Mouse (Mus musculus) limb, embryonic 12.5 days (tissue): ENCODE results near the gene Prr12. TPM values are rescaled to one million over a fixed set of nuclear protein-coding genes. Genes with fewer than 3 reads are reported as not detected.

Experiments used
- ATAC-seq: fragments of 200-750 bp; cut with Nextera tagmentation; 2 replicates; pipeline ENCODE4 v1.8.0; 2017; ENCODE audit warnings: low read depth, moderate TSS enrichment; ENCODE audit not compliant: insufficient number of reproducible peaks, insufficient read depth, low FRiP score, low TSS enrichment
- H3K27ac ChIP-seq: fragments of 300-500 bp; sonication (generic); 2 replicates; pipeline ENCODE4 v1.5.1; 2016; ENCODE audit warnings: mild to moderate bottlenecking, moderate library complexity
- H3K27me3 ChIP-seq: fragments of 300-500 bp; sonication (generic); 2 replicates; pipeline ENCODE4 v1.6.1; 2016; ENCODE audit warnings: mild to moderate bottlenecking, moderate library complexity
- H3K36me3 ChIP-seq: fragments of 300-500 bp; sonication (generic); 2 replicates; pipeline ENCODE4 v1.6.1; 2016; ENCODE audit warnings: mild to moderate bottlenecking, moderate library complexity
- H3K4me1 ChIP-seq: fragments of 300-500 bp; sonication (generic); replicated peaks from 2 replicates; pipeline ENCODE4 v1.6.1; 2016
- H3K4me2 ChIP-seq: fragments of 300-500 bp; sonication (generic); 2 replicates; pipeline ENCODE4 v1.6.1; 2016; ENCODE audit warnings: mild to moderate bottlenecking, moderate library complexity
- H3K4me3 ChIP-seq: fragments of 300-500 bp; sonication (generic); replicated peaks from 2 replicates; pipeline ENCODE4 v1.5.1; 2016; ENCODE audit warnings: mild to moderate bottlenecking
- H3K9ac ChIP-seq: fragments of 300-500 bp; sonication (generic); replicated peaks from 2 replicates; pipeline ENCODE4 v1.6.1; 2016; ENCODE audit warnings: mild to moderate bottlenecking, moderate library complexity
- H3K9me3 ChIP-seq: fragments of 300-500 bp; sonication (generic); 2 replicates; pipeline ENCODE4 v1.6.1; 2016; ENCODE audit warnings: mild to moderate bottlenecking, moderate library complexity
- whole genome bisulfite sequencing: fragments of 180-500 bp; shearing (Covaris S2); methylation state at CpG from one replicate; pipeline ENCODE4 v1.1.7; 2016; 5-methylcytosine and 5-hydroxymethylcytosine counted together
- polyA plus RNA-seq: library from polyadenylated mRNA; unstranded; fragments of >200 nt; fragmentation: Nextera tagmentation; extraction: Ambion mirVana; gene quantifications from 2 replicates; pipeline ENCODE4 v1.2.1, GENCODE M21; 2016

Prr12 gene
- polyA plus RNA-seq, 1 experiment from 2014 or later, result 15.0 TPM

- no peaks in the 10 kb centered on the region for H3K9me3 ChIP-seq
- H3K27ac ChIP-seq, result peak overlapping the region; percentile 82
- peaks cover 72% of the 10 kb centered on the region for H3K36me3 ChIP-seq
- H3K4me2 ChIP-seq, result peak overlapping the region; percentile 94
- no peak for ATAC-seq
- 13% methylated on average over 10 of the region's 10 CpGs for WGBS
- peak overlapping the region; percentile 79 for H3K9ac ChIP-seq
- peak overlapping the region; percentile 58 for H3K4me3 ChIP-seq
- no peaks in the 10 kb centered on the region for H3K27me3 ChIP-seq
- peaks cover 33% of the 10 kb centered on the region for H3K4me1 ChIP-seq
Observed at GRCm38 (mm10) chr7:44996672-44997071, 56.0 kb downstream of the Prr12 start.

DNA sequence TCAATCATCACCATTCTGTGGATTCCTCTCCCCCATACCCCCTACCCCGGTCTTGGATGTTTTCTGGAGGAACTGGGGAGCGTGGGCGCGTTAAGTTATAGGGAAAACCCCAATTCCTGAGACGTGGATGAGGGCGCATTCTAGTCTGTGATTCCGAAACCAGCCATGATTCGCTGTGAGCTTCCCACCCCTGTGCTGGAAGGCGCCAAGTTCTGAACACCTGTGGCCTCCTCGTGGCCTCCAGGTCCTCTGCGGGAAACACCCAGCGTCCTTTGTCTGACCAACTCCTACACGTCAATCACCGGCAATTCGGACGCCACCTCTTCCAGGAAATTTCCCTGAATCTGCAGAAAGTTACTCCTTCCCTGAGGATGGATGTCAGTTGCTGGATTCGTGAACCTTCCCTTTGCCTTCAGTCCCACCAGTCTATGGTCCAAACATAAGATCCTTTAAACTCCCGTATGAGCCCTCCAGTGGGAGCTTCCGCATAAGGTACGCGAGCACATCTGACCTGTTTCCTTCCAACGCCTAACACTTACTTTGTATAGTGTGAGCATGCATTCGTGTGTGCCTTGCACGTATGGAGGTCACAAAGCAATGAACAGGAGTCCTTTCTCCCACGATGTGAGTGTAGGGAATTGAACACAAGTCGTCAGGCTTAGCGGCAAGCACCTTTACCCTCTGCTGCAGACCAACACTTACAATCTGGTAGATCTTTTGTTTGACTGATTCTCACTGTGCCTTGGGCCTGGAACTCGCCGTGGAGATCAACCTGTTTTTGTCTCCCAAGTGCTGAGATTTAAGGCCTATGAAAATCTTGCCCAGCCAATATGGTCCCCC, 65.6 kb downstream of the Prr12 start:
- Histone ChIP-seq H3K4me1 (peaks cover 38% of the 10 kb centered on the region), H3K27me3 (no peaks in the 10 kb centered on the region), H3K4me2 (peak overlapping the region; percentile 73), H3K9me3 (no peaks in the 10 kb centered on the region), H3K36me3 (peaks cover 51% of the 10 kb centered on the region), H3K4me3 (peak overlapping the region; percentile 93), H3K9ac (peak overlapping the region; percentile 70), H3K27ac (peak overlapping the region; percentile 96)
- under 1% methylated on average over 29 of the region's 29 CpGs for WGBS
- ATAC-seq, result peak; percentile 7; the same call in 1 of the 2 replicates

- H3K4me1 ChIP-seq, result peaks cover 38% of the 10 kb centered on the region
- H3K4me3 ChIP-seq, result peak within 1 kb of the TSS; percentile 93
- WGBS, result under 1% methylated on average over 42 of the region's 42 CpGs
- no peaks in the 10 kb centered on the region for H3K27me3 ChIP-seq
- H3K27ac ChIP-seq, result peak within 1 kb of the TSS; percentile 96
- peak within 1 kb of the TSS; percentile 73 for H3K4me2 ChIP-seq
- no peaks in the 10 kb centered on the region for H3K9me3 ChIP-seq
- peaks cover 51% of the 10 kb centered on the region for H3K36me3 ChIP-seq
- H3K9ac ChIP-seq, result peak within 1 kb of the TSS; percentile 96
- ATAC-seq, result peak; percentile 97
Observed at GRCm38 (mm10) chr7:44986192-44986878, 66.3 kb downstream of the Prr12 start, which contains the start of gene Prmt1. Gene Prmt1 (minus strand): TSS chr7:44986568.

DNA sequence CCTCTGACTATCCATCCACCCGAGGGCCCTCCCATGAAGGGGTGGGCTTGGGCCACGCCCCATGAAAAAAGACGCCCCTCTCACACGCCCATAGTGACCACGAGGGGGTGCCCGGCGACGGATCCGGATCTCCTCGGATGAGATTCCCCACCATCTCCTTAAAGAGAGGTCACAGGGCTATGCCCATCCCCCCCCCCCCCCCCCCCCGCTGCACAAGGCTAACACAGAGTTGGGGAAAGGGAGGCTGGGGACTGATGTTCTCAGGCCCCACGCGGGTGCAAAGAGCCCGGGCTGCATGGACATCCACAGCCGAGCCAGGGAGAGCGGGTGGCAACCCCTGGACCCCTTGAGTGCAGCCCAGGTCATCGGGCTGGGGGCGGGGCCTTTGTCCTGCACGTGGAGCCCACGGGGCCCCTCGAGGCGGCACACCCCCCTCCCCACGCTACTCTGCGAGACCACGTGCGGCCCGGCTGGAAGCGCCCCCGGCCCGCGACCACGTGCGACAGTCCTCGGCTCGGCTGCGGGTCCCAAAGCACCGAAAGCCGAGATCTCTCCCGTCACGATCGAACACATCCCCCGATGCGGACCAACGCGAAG, 67.0 kb downstream of the Prr12 start:
- WGBS, result under 1% methylated on average over 44 of the region's 45 CpGs

GRCm38 (mm10) chr7:44984833-44985164, 67.9 kb downstream of the Prr12 start:
- no peak for ATAC-seq
- H3K4me2 ChIP-seq, result peak overlapping the region; percentile 68
- WGBS, result 44% methylated on average over 3 of the region's 3 CpGs
- H3K9me3 ChIP-seq, result no peaks in the 10 kb centered on the region
- H3K4me1 ChIP-seq, result peaks cover 38% of the 10 kb centered on the region
- peak overlapping the region; percentile 93 for H3K4me3 ChIP-seq
- H3K27ac ChIP-seq, result peak overlapping the region; percentile 95; the same call in 1 of the 2 replicates
- H3K9ac ChIP-seq, result no peak overlapping the region
- peaks cover 52% of the 10 kb centered on the region for H3K36me3 ChIP-seq
- H3K27me3 ChIP-seq, result no peaks in the 10 kb centered on the region

More for the DNA sequence above, 67.0 kb downstream of the Prr12 start:
- peaks cover 52% of the 10 kb centered on the region for H3K36me3 ChIP-seq
- H3K27ac ChIP-seq, result peak overlapping the region; percentile 95
- H3K4me1 ChIP-seq, result peaks cover 38% of the 10 kb centered on the region
- H3K27me3 ChIP-seq, result no peaks in the 10 kb centered on the region
- peak overlapping the region; percentile 96 for H3K9ac ChIP-seq
- peak overlapping the region; percentile 68 for H3K4me2 ChIP-seq
- no peaks in the 10 kb centered on the region for H3K9me3 ChIP-seq
- peak overlapping the region; percentile 93 for H3K4me3 ChIP-seq
- no peak for ATAC-seq

DNA sequence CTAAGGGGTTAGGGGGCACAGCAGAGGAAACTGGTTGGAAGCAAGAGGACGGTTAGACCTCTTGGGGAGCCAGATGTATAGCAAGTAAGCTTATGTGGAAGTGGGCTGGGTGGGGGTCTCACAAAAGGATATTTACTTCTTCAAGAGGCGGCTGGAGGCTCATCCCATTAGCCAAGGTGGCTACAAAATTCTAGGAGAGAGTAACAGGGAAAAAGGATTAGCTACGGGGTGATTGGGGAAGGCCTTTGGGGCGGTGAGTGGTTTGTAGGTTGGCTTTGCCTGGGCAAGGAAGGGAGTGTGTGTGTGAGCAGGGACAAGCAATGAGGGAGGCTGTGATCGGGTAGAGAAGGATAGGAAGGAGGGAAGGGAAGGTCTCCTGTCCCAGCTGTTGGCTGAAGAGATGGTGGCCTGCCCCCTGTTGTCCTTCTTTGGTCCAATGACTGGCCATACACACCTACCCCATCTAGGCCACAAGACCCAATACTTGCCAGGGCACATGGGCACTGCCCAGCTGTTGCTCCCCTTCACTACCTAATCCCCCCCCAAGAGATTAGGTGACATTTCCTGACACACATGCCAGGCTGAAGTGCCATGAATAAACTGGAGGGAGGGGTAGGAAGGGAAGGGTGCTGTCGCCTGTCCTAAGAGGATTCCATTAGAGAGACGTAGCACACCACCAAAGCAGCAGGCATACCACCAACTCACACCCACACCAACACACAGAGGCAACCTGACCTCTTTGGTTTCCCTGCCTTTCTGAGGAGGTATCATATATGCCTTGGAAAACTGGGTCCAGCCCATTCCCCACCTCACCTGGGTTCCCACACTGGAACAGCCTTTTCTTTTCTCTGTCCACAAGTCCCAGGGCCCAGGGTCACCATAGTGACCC, 68.5 kb downstream of the Prr12 start:
- Histone ChIP-seq H3K27ac (peak overlapping the region; percentile 95; the same call in 1 of the 2 replicates), H3K9me3 (no peaks in the 10 kb centered on the region), H3K4me3 (peak overlapping the region; percentile 93), H3K9ac (peak overlapping the region; percentile 51), H3K36me3 (peaks cover 52% of the 10 kb centered on the region), H3K4me1 (peaks cover 37% of the 10 kb centered on the region), H3K4me2 (peak overlapping the region; percentile 68), H3K27me3 (no peaks in the 10 kb centered on the region)
- ATAC-seq, result no peak
- 74% methylated on average over 7 of the region's 7 CpGs for WGBS

DNA sequence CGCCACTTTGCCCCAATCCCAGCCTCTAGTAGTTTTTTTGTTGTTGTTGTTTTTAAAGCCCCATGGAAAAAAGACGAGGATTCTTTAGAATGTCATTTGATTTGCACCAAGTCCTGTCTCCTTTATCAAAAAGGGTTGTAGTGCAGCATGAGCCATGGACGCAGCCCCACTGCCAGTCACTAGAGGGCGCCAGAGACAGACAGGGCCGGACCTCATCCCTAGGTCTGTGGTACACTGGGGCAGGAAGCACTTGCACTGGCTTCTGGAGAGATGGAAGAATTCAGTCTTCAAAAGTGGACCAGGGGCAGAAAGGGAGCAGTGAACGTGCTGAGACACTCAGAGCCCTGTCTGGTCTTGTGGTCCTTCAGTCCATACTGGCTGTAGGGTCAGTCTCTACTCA, 69.6 kb downstream of the Prr12 start:
- ATAC-seq, result no peak
- Histone ChIP-seq H3K4me2 (0 out of 2 replicates have a peak overlapping the region, but pooled peaks have one; percentile 68), H3K4me3 (peak overlapping the region; percentile 93; the same call in 1 of the 2 replicates), H3K36me3 (peaks cover 61% of the 10 kb centered on the region), H3K9me3 (no peaks in the 10 kb centered on the region), H3K9ac (no peak overlapping the region), H3K27ac (no peak overlapping the region), H3K4me1 (peaks cover 28% of the 10 kb centered on the region), H3K27me3 (no peaks in the 10 kb centered on the region)
- WGBS, result 46% methylated on average over 6 of the region's 6 CpGs

GRCm38 (mm10) chr7:44981539-44981938, 71.1 kb downstream of the Prr12 start:
- Histone ChIP-seq H3K27me3 (no peaks in the 10 kb centered on the region), H3K36me3 (peaks cover 77% of the 10 kb centered on the region), H3K4me3 (no peak overlapping the region)

GRCm38 (mm10) chr7:44978300-44978699, 74.4 kb downstream of the Prr12 start:
- Histone ChIP-seq H3K9me3 (no peaks in the 10 kb centered on the region), H3K4me2 (no peak overlapping the region), H3K4me3 (no peak overlapping the region), H3K27me3 (no peaks in the 10 kb centered on the region), H3K36me3 (peaks cover 81% of the 10 kb centered on the region), H3K4me1 (peaks cover 14% of the 10 kb centered on the region), H3K9ac (no peak overlapping the region), H3K27ac (no peak overlapping the region)
- ATAC-seq, result no peak
- 90% methylated on average over 3 of the region's 3 CpGs for WGBS

More at GRCm38 (mm10) chr7:44981539-44981938, 71.1 kb downstream of the Prr12 start:
- Histone ChIP-seq H3K4me1 (peaks cover 24% of the 10 kb centered on the region), H3K4me2 (no peak overlapping the region), H3K27ac (no peak overlapping the region), H3K9me3 (no peaks in the 10 kb centered on the region), H3K9ac (no peak overlapping the region)
- ATAC-seq, result no peak
- WGBS, result 93% methylated on average over 8 of the region's 8 CpGs
